Mouse (Mus musculus) MEL (cell line): ENCODE data around the gene Sp2.

Experiments
- CTCF ChIP-seq, 3 experiments: IDR thresholded peaks in 2 of 3; conservative IDR thresholded peaks in 1 of 3; 2 replicates each; pipeline ENCODE4 v1.5.1; 2011 to 2012; ENCODE audit warnings: low read length in 3 of 3, low read depth in 2 of 3, mild to moderate bottlenecking in 2 of 3, improper control_type of control experiment in 1 of 3, inconsistent platforms in 1 of 3, mixed read lengths in 1 of 3, moderate library complexity in 1 of 3; ENCODE audit not compliant: control insufficient read depth in 1 of 3, insufficient read depth in 1 of 3, poor library complexity in 1 of 3, severe bottlenecking in 1 of 3
- GATA1 ChIP-seq: IDR thresholded peaks from 2 replicates; pipeline ENCODE4 v1.6.1; 2011; ENCODE audit warnings: low read depth, low read length, improper control_type of control experiment
- USF2 ChIP-seq, 2 experiments: IDR thresholded peaks; 2 replicates each; pipeline ENCODE4 v1.6.1; 2011 to 2012; ENCODE audit warnings: improper control_type of control experiment in 2 of 2, low read length in 2 of 2, borderline replicate concordance in 1 of 2, inconsistent platforms in 1 of 2, low read depth in 1 of 2, mild to moderate bottlenecking in 1 of 2; ENCODE audit not compliant: insufficient read depth in 1 of 2
- ZKSCAN1 ChIP-seq: IDR thresholded peaks from 2 replicates; pipeline ENCODE4 v1.6.1; 2012; ENCODE audit warnings: low read depth, mild to moderate bottlenecking, inconsistent platforms, low read length, improper control_type of control experiment, moderate library complexity

DNA sequence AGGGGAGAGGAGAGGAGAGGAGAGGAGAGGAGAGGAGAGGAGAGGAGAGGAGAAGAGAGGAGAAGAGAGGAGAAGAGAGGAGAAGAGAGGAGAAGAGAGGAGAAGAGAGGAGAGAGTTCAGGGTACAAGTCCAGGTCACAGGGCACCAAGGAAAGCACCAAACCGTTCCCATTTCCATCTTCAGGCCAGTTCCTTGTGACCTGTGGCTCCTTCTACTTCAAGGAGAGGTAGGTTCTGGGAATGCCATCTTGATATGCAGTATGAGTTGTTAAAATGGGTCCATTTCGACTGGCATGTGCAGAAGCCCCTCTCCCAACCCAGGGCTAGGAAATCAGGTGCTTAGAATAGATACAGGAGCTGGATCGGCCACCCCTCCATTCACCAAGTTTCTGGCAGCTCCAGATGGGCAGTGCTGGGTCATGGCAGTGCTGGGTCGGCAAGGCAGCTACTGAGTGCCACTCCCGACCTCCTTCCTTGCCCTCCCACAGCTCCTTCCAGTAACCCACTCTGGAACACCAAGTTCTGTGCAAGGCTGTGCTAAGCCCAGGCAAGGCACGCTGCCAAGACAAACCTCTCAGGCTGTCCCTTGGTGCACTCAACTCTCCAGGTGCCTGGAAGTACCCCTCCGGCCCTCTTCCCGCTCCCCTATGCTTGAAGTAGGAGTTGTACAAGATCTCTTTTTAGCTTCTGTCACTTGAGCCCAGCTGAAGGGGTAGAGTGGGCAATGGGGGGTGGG is 51.3 kb downstream of the Sp2 start:
- TF ChIP-seq CTCF (IDR thresholded peaks at IDR 0.05 in 2 of 3, conservative IDR thresholded peaks at IDR 0.05 in 1 of 3; ENCODE audit: control insufficient read depth in 1 of 3, insufficient read depth in 1 of 3, low read depth in 2 of 3, low read length in 3 of 3, poor library complexity in 1 of 3, severe bottlenecking in 1 of 3) (no peak), USF2 (IDR thresholded peaks at IDR 0.05; ENCODE audit: borderline replicate concordance in 1 of 2, insufficient read depth in 1 of 2, low read depth in 1 of 2, low read length in 2 of 2) (no peak), ZKSCAN1 (no peak), GATA1 (no peak)
